Mouse (Mus musculus) cerebellum, adult 11 months (tissue): ENCODE measurements around the gene Tekt1.
"Not testable (repeated sequence)": the region's sequence is repeated elsewhere in the genome, so short reads cannot be mapped to it uniquely, and the experiment has no call there.

Experiments
- DNase-seq: peaks from one replicate; pipeline ENCODE4 v3.0.0; 2022

Gene Tekt1

GRCm38 (mm10) chr11:72389407-72390142 is 27.3 kb upstream of the Tekt1 start:
- no peak for DNase-seq

GRCm38 (mm10) chr11:72388113-72388529 is 25.9 kb upstream of the Tekt1 start:
- DNase-seq: no peak

DNA sequence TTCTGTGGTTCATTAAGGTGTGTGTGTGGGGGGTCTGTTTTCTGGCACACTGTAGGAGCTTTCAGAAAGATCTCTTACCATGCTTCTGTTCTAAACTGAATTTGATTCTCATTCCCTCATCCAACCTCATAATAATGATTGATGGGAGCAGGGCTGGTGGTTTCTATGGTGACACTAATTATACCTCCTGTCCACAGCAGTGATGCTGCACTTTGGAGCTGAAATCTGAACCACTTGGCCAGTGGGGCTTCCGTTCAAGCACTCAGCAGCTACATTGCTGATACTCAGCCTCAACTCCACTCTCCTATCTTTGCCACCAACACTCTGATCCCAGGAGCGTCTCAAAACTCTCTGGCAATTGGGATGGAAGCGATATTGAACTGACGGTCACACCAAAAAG is 17.1 kb upstream of the Tekt1 start:
- no peak for DNase-seq

GRCm38 (mm10) chr11:72378222-72378621 is 16.0 kb upstream of the Tekt1 start:
- DNase-seq: no peak

GRCm38 (mm10) chr11:72376562-72376961 is 14.3 kb upstream of the Tekt1 start:
- DNase-seq: no peak

DNA sequence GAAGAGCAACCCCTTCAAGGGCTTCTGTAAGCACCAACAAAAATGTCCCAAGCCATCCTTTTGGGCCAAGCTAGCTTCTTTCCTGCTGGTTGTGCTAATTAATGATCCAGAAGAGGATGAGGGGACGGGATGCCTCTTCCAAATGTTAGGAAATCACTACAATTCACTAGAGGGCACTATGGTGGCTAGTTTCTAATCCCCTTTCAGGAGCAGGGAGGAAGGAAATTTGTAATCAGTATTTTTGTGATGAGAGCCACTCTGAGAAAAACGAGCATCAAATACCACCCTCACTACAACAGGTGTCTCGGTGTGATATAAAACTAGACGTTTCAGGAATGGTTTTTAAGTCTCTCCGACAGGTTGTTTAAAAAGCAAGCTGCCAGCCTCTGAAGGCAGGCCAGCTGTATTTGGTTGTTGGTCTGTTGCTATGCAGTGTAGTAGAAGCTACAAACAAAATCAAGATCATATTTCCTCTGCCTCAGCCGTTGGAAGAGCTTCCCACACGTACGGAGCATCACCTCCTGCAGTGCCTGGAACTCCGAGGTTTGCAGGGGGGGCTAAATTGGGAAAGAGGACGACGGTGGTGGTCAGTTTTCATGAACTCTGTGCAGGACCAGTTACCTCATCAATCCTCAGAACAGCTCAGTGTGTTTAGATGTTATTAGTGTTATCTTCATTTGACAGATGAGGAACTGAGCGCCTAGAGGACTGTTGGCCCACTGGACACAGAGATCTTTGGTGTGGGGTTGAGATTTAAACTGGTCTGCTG is 7.8 kb upstream of the Tekt1 start:
- no peak for DNase-seq

- DNase-seq: no peak
Measured at GRCm38 (mm10) chr11:72367934-72368674, 5.9 kb upstream of the Tekt1 start.

DNA sequence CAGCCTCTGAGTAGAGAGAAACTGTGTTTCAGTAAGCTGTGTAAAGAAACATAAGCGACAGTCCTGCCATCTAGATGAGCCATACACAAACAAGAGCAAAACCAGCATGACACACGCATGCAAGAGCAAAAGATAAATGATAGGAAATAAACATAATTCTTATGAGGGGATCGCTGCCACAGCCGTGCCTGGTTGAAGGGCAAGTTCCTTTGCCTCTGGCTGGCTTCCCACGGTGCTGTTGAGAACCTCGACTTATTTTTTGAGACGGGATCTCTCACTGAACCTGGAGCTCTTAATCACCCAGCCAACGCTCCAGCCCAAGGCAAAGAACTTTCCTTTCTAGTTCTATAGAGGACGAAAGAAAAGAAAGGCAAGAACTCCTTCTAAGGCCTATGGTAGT is 3.9 kb upstream of the Tekt1 start:
- no peak for DNase-seq

DNA sequence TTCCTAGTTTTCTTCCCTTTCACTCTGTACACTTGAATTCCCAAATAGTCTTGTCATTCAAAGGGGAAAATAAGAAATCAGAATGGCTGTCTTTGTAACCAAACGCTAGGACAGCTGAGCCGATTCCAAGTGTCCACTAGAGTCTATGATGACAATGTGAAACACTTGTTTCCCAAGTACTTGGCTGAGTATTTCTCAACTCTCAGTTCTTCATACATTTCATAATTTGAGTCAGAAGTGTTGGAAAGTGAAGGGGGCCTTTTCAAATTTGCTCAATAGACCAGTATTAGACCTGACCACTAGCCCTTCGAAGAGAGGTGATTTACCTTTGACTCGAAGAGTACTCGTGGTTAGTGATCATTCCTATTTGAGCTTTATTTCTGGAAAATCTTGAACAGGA is 2.3 kb upstream of the Tekt1 start:
- DNase-seq: no peak

DNA sequence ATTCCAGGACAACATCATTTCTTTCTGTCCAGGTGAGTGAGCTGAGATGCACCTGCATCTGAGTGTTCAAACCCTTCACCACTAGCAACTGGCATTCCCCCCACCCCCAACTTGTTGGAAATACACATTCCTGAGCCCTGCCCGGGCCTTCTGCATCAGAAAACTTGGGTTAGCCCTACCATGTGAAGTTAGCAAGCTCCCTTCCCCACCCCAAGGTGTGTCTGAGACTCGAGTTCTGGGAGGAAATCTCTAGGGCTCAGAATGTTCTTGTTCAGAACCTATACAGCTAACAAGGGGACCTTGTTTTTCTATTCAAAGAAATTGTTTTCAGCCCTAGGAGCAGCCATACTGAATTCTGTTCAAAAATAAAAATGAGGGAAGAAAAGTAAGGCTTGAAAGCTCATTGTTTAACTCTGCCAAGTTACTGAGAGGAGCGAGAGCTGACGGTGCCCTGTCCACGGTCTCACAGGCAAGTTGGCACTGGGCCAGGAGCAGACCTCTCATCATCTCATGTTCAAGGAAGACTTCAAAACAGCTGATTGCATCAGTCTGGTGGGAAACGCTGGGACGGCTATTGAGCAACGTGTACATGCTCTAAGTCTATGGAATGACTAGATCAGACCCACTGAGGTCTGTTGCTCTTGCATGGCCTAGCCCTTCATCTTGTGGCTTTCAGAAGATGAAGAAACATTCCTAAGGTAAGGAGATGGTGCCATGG is 1.4 kb upstream of the Tekt1 start:
- DNase-seq: no peak

DNA sequence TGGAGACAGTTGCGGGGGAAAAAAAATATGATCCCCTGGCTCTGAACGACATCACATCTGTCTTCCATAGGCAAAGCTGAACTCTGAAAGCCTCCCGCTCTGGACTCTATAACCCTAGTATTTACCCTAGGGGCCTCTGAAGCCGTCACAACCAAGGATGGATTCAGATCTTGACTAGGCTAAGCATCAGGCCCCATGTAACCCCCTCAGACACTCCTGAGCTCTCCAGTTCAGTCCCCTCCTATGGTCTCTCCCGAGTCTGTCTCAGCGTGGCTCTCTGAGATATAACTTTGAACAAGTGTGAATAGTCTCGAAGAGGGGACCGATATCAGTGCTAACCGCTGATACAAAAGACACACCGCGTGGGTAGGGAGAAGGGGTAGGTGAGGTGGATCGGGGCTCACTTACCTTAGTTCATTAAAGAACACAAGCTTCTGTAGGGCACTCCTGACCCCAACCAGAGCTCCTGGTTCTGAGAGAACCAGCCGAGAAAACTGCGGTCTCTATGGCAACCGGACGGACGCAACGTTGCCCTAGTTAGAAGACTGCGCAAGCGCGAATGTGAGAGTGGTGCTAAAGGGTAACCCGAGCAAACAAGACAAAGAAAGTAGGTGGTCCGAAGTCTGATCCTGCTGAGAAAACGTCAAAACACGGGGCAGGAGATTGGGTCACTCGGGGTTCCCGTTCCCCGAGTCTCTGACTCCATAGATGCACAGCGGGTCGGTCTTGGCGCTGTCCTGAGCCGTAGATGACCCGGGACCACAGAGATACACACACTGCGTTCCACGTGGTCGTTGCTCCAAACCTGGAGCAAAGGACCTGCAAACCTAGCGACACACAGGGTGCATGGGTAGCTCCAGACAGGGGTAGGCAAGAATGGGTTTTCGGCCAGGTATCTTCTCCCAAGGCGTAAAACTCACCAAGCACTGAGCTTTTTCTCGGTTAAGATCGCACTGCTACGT is 576 bp downstream of the Tekt1 start:
- DNase-seq: peak; percentile 26

DNA sequence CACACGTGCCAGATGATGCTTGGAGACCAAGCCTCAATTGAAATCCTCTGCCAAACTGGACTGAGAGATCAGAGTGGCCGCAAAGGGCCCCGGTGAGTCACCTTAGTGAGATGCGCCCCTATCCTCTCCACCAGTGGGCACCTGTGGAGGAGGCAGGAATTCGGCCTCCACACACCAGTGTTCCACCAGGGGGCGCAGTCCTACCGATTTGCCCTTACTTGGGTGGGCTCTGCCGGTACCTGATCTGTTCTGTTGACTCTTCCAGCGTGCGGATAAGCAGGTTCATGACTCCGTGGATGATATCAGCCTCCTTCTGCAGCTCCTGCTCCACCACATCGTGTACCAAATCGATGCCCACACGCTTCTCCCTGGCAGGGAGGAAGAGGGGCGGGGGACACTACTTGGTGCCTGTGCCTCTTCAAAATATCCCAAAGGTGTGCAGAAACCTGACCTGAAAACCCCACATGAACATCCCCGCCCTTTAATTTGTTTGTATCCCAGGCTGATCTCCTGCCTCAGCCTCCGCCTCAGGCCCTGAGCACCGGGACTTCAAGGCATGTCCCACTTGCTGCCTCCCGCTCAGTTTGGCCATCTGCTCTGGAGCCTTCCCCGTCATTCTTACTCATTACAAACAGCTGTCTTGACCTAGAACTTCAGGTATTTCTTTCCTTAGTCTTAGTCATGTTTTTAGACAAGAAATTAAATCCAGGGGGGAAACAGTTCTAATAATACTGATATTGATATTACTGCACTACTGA is 7.1 kb downstream of the Tekt1 start:
- peak; percentile 33 for DNase-seq

GRCm38 (mm10) chr11:72353186-72353585 is 9.1 kb downstream of the Tekt1 start:
- DNase-seq: no peak

DNA sequence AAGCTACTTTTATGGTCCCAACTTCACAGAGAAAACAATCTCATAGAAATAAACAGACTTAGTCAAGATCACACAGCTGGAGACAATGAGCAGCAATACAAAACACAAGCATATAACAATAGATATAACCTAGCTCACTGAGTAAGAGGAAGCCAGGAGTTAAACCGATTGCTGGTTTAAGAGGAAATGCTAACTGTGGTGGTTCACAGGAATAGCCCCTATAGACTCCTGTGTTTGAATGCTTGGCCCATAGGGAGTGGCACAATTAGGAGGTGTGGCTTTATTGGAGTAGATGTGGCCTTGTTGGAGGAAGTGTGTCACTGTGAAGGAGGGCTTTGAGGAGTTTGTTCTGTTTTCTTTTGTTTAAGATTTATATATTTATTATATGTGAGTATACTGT is 10.0 kb downstream of the Tekt1 start:
- no peak for DNase-seq

GRCm38 (mm10) chr11:72349652-72350051 is 12.6 kb downstream of the Tekt1 start:
- no peak for DNase-seq

DNA sequence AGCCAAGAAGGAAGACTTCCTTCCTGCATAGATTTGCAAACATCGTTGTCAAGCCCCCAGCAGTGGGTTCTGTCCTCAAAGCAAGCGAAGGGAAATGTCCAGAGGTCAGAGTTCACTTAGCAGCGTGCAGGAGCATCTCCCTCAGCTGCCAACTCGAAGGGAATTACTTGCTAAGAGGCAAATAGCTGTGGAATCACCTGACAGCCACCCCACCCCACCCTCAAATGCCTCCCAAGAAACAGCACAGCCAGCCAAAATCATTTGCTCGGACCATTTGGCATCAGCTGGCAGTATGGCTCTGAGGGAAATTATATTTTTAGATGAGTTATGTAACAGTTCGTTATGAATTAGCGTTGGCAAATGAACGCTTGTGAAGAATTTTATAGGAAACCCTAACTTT is 13.2 kb downstream of the Tekt1 start:
- DNase-seq: peak; percentile 53

DNA sequence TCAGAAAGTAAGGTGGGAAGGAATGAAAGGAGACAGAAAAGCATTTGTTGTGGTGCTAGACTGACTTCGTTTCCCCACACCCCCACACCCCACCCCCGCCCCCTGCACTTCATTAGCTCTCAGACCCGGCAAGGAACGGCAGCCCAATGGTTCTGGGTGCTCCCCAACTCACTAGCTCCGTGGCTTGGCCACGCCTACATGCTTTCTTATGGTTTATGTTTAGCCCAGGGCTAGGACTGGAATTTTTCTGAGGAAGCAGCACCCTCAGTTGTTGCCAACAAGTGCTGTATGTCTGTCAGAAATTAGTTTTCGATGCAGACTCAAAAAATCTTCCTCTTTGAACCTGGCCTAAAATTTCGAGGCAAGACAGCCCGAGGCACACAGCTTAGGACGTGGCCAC is 13.7 kb downstream of the Tekt1 start:
- DNase-seq: no peak

DNA sequence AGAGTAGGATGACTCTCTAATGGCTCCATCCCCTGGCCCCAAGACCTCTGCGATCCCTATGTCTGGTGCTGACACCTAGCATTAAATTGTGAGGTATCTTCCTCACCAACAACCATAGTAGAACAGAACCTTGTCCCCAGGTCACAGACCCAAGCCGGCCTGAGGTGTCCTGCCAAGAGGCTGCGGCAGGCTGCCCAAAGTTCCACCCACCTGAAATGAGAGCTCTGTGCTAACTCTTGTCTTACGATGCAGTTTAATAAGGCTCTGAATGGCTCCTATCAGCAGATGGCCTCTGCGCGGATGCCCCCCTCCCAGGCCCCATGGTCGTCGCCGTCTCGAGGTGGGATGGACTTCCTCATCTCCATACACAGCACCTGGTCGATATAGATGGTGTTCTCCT is 17.8 kb downstream of the Tekt1 start:
- DNase-seq: no peak

DNA sequence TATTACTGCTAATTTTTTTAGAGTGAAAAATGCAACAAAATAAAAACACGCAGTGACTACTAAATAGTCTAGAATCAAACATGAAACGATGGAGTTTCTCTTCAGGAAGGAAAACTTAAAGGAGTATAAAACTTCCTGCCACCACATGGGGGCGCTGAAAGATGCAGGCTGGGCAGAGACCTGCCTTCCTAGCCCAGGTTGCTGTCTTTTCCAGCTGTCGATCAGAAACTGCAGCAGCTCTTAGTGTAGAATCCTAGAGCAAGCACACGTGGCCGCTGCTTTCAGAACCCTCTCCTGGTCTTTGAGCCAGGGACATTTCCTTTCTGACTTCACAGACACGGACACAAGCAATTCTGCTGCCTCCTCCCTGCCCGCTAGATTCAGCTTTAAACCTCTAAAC is 18.3 kb downstream of the Tekt1 start:
- DNase-seq: no peak

DNA sequence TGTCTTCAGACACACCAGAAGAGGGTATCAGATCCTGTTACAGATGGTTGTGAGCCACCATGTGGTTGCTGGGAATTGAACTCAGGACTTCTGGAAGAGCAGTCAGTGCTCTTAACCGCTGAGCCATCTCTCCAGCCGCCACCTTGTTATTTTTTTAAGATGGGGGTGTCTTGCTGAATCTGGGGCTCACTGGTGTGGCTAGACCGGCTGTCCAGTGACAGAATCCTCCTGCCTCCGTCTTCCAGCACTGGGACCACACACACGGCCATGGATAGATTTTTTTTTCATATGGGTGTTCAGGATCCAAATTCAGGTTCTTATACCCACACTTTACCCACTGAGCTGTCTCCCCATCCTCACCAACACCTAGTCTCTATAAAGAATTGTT is 19.0 kb downstream of the Tekt1 start:
- not testable (repeated sequence) for DNase-seq
